Mouse (Mus musculus) liver, adult 2 months (tissue): ENCODE data around the gene Ramp1. TPM values are rescaled to one million over a fixed set of nuclear protein-coding genes. Genes with fewer than 3 reads are reported as not detected.
A peak's percentile ranks its signal among the peaks of the same experiment; 100 is the strongest.

ENCODE experiments used
- DNase-seq: peaks from one replicate; pipeline ENCODE4 v3.0.0-alpha.2; 2011; ENCODE audit warnings: low read depth, low spot score; ENCODE audit errors: extremely low read depth
- H3K27ac ChIP-seq: fragments of 200-500 bp; replicated peaks from 2 replicates; pipeline ENCODE4 v1.5.1; 2012; ENCODE audit warnings: low read depth, mild to moderate bottlenecking, control low read depth, inconsistent platforms, low read length; ENCODE audit not compliant: insufficient read depth
- H3K27me3 ChIP-seq: fragments of 200-500 bp; 2 replicates; pipeline ENCODE4 v1.6.1; 2012; ENCODE audit warnings: mild to moderate bottlenecking, moderate library complexity, low read length, inconsistent platforms; ENCODE audit not compliant: control insufficient read depth, insufficient read depth
- H3K36me3 ChIP-seq: fragments of 200-500 bp; 2 replicates; pipeline ENCODE4 v1.6.1; 2012; ENCODE audit warnings: low read length, inconsistent platforms; ENCODE audit not compliant: control insufficient read depth, insufficient read depth
- H3K4me1 ChIP-seq: fragments of 200-500 bp; 2 replicates; pipeline ENCODE4 v1.6.1; 2011; ENCODE audit warnings: low read length; ENCODE audit not compliant: control insufficient read depth, insufficient read depth
- H3K4me3 ChIP-seq: fragments of 200-500 bp; 2 replicates; pipeline ENCODE4 v1.5.1; 2011; ENCODE audit warnings: low read depth, mild to moderate bottlenecking, control low read depth, low read length, moderate library complexity; ENCODE audit not compliant: insufficient read depth
- H3K79me2 ChIP-seq: fragments of 200-500 bp; 2 replicates; pipeline ENCODE4 v1.6.1; 2012; ENCODE audit warnings: inconsistent platforms, mild to moderate bottlenecking, low read length, moderate library complexity; ENCODE audit not compliant: control insufficient read depth, insufficient read depth
- H3K9ac ChIP-seq: fragments of 200-500 bp; 2 replicates; pipeline ENCODE4 v1.6.1; 2012; ENCODE audit warnings: low read depth, mild to moderate bottlenecking, control low read depth, inconsistent platforms, low read length
- CTCF ChIP-seq: fragments of 200-500 bp; IDR thresholded peaks from 2 replicates; pipeline ENCODE4 v1.5.1; 2011; ENCODE audit warnings: low read depth, low read length, control low read depth
- POLR2A ChIP-seq: fragments of 200-500 bp; IDR thresholded peaks from 2 replicates; pipeline ENCODE4 v1.6.1; 2011; ENCODE audit warnings: low read length, control low read depth; ENCODE audit not compliant: insufficient read depth; ENCODE audit errors: extremely low read depth
- WGBS: fragments of 180-500 bp; shearing (Covaris S2); methylation state at CpG from one replicate; pipeline ENCODE4 v1.1.7; 2018; 5-methylcytosine and 5-hydroxymethylcytosine counted together
- polyA plus RNA-seq: library from polyadenylated mRNA; depleted of rRNA; stranded (reverse); fragments of >200 nt; gene quantifications from 2 replicates; pipeline ENCODE4 v1.2.3, GENCODE M21; 2012
- total RNA-seq: library from RNA; depleted of rRNA; stranded (reverse); fragments of >200 nt; gene quantifications from 2 replicates; pipeline ENCODE4 v1.2.3, GENCODE M21; 2014

Ramp1 gene
- total and polyA plus RNA-seq, 2 experiments = 3.6 to 6.3 TPM

- Histone ChIP-seq H3K27me3 (no peaks in the 10 kb centered on the region), H3K9ac (no peak overlapping the region), H3K4me3 (no peak overlapping the region), H3K79me2 (no peaks in the 10 kb centered on the region), H3K4me1 (no peaks in the 10 kb centered on the region), H3K27ac (no peak overlapping the region), H3K36me3 (no peaks in the 10 kb centered on the region)
- DNase-seq = no peak
- 77% methylated on average over 7 of the region's 7 CpGs for WGBS
- TF ChIP-seq POLR2A = no peak
- no peak for TF ChIP-seq CTCF
Observed at GRCm38 (mm10) chr1:91187786-91188640, 8.4 kb downstream of the Ramp1 start.

DNA sequence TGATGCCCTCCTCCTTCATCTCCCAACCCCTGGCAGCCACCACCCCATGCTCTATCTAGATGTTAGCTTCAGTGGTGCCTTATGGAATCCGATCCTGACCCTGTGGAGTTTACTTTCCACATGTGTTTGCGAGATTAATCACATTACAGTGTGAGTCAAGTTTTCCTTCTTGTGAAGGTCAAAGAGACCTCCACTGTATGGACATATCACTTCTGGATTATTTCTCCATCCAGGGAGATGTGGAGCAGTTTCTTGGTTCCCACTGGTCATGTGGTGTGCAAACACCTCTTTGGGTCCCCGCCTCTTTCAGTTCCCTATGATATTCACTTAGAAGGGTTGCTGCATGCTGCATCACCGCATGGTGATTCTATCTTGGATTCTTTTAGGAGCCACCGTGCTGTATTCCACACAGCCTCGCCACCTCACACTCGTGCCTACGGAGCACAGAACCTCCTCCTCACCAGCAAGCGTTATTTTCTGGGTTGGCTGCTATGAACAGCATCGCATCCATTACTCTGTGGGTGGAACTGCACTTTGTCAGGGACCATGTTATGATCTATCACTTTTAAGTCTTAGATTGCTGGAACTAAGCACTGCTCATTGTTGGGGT is 9.3 kb downstream of the Ramp1 start:
- no peak for DNase-seq
- Histone ChIP-seq H3K9ac (no peak overlapping the region), H3K27ac (no peak overlapping the region), H3K79me2 (no peaks in the 10 kb centered on the region), H3K27me3 (no peaks in the 10 kb centered on the region), H3K36me3 (no peaks in the 10 kb centered on the region), H3K4me3 (no peak overlapping the region), H3K4me1 (no peaks in the 10 kb centered on the region)
- 88% methylated on average over 10 of the region's 10 CpGs for WGBS
- TF ChIP-seq POLR2A (no peak), CTCF (no peak)

- Histone ChIP-seq H3K4me3 (no peak overlapping the region), H3K27ac (no peak overlapping the region), H3K79me2 (no peaks in the 10 kb centered on the region), H3K27me3 (no peaks in the 10 kb centered on the region), H3K4me1 (no peaks in the 10 kb centered on the region), H3K36me3 (no peaks in the 10 kb centered on the region), H3K9ac (peak overlapping the region; percentile 10; the same call in 1 of the 2 replicates)
- TF ChIP-seq CTCF (no peak), POLR2A (no peak)
- 68% methylated on average over 8 of the region's 8 CpGs for WGBS
- DNase-seq = no peak
Observed at GRCm38 (mm10) chr1:91192184-91192583, 12.6 kb downstream of the Ramp1 start.

DNA sequence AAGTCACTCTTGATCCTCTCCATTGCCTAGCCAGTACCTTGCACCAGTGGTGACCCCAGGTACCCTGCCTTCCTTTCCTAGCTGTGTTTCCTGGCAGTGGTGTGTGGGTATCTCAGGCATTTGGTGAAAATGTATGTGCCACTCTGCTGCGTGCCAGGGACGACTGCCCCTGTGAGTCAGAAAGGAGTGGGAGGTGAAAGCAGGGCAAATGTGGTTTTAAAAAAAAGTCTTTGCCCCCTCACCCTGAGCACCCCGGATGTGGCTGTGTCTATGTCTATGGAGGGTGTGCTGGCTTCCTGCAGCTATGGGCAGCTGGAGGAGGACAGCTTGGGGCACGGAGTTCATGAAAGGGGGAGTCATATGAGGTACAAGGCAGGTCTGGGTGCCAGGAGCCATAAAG is 13.6 kb downstream of the Ramp1 start:
- H3K36me3 ChIP-seq = no peaks in the 10 kb centered on the region

DNA sequence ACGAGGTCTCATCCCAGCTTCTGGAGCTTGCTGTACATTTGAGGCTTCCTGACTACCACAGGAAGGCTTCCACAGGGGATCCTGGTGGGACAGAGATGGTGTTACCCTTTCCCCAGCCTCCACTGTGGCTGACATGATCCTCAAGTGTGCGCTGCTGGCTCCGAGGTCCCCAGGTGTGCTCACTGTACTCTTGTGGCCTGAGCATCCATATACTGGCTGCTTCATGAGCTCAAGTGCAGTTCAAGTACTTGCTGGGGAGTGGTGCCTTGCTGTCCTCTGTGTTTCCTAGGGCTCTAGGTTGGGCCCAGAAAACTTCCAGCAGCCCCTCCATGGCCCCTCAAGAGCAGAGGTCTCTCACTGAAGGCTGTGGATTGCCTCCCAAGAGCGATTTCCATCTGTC is 14.1 kb downstream of the Ramp1 start:
- no peaks in the 10 kb centered on the region for H3K4me1 ChIP-seq
- H3K27me3 ChIP-seq = no peaks in the 10 kb centered on the region
- H3K36me3 ChIP-seq = no peaks in the 10 kb centered on the region
- DNase-seq = no peak
- TF ChIP-seq POLR2A = no peak
- TF ChIP-seq CTCF = no peak
- no peak overlapping the region for H3K4me3 ChIP-seq
- no peak overlapping the region for H3K9ac ChIP-seq
- H3K79me2 ChIP-seq = no peaks in the 10 kb centered on the region
- H3K27ac ChIP-seq = no peak overlapping the region
- 83% methylated on average over 4 of the region's 4 CpGs for WGBS

More for the DNA sequence above, 13.6 kb downstream of the Ramp1 start:
- Histone ChIP-seq H3K4me3 (no peak overlapping the region), H3K27ac (no peak overlapping the region), H3K9ac (no peak overlapping the region), H3K27me3 (no peaks in the 10 kb centered on the region), H3K4me1 (no peaks in the 10 kb centered on the region), H3K79me2 (no peaks in the 10 kb centered on the region)
- no peak for DNase-seq
- 70% methylated on average over 4 of the region's 4 CpGs for WGBS
- no peak for TF ChIP-seq POLR2A
- TF ChIP-seq CTCF = no peak

DNA sequence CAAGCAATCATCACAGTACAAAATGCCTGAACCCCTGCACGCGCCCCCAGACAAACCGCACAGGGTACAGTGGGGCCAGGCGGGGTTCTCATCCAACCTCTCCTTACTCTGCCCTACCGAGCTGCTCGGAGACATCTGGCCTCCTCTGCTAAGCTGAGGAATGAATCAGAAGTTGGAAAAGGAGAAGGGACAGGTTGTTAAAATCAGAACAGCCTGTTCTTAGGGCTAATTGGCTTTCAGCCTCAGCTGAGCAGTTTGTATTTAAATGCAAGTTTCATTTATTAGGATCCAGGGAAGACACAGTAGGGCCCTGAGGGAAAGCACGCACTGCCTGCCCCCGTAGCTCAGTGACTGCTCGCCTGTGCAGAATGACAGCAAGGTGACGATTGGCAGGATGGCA is 20.2 kb downstream of the Ramp1 start:
- Histone ChIP-seq H3K36me3 (no peaks in the 10 kb centered on the region), H3K4me1 (no peaks in the 10 kb centered on the region), H3K27me3 (no peaks in the 10 kb centered on the region), H3K27ac (no peak overlapping the region), H3K79me2 (no peaks in the 10 kb centered on the region), H3K4me3 (no peak overlapping the region), H3K9ac (no peak overlapping the region)
- DNase-seq = no peak
- TF ChIP-seq CTCF (no peak), POLR2A (no peak)
- WGBS = 97% methylated on average over 10 of the region's 10 CpGs
